Mouse (Mus musculus): ENCODE measurements at regions not wholly inside any gene's neighbourhood (a gene's known extent, or its start where the extent isn't known, plus 50 kb on each side); places are given as distances from the start of the nearest gene placed in this dataset.

- TF ChIP-seq CTCF (IDR thresholded peaks at IDR 0.05; ENCODE audit: control insufficient read depth, insufficient read depth, insufficient read length) (no peak), MAX (IDR thresholded peaks at IDR 0.05) (no peak)
Observed at GRCm38 (mm10) chr1:81795399-81795798, 437.5 kb upstream of the Gm9747 start.
